Mouse (Mus musculus): ENCODE data around the gene Cyfip1. TPM values are rescaled to one million over a fixed set of nuclear protein-coding genes. Genes with fewer than 3 reads are reported as not detected.

Cyfip1 gene
- total RNA-seq (2014; fragmentation: Nextera tagmentation) (43.8 and 48.2 TPM in 2 replicates), total RNA-seq (2017) (56.7 and 81.1 TPM in 2 replicates)

DNA sequence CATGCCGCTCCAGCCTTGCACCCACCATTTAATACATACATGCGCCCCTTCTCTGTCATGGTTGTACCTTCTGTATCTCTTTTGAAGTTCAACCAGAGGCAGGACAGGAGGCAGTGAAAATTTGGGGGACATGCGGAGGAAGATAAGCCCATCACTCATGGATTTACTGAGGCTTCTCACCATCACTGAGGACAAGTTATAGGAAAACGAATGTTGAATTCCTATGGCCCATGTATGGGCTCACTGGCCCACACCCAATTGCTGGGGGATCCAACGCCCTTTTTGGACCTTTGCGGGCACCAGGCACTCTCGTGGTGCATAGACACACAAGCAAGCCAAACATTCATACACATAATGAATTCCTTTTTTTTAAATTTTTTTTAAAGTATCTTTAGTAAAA, at the start of gene Cyfip1:
Gene Cyfip1, plus strand, starts transcription at position 301 of the 400 bp plus-strand sequence.
- ATAC-seq (replicated peaks; ENCODE audit: poor library complexity, severe bottlenecking), result no peak

GRCm38 (mm10) chr7:55792280-55792679, 49.3 kb upstream of the Cyfip1 start:
- ATAC-seq (replicated peaks; ENCODE audit: poor library complexity, severe bottlenecking), result no peak

- no peak for ATAC-seq (replicated peaks; ENCODE audit: poor library complexity, severe bottlenecking)
Measured at GRCm38 (mm10) chr7:55793236-55793951, 48.2 kb upstream of the Cyfip1 start.

DNA sequence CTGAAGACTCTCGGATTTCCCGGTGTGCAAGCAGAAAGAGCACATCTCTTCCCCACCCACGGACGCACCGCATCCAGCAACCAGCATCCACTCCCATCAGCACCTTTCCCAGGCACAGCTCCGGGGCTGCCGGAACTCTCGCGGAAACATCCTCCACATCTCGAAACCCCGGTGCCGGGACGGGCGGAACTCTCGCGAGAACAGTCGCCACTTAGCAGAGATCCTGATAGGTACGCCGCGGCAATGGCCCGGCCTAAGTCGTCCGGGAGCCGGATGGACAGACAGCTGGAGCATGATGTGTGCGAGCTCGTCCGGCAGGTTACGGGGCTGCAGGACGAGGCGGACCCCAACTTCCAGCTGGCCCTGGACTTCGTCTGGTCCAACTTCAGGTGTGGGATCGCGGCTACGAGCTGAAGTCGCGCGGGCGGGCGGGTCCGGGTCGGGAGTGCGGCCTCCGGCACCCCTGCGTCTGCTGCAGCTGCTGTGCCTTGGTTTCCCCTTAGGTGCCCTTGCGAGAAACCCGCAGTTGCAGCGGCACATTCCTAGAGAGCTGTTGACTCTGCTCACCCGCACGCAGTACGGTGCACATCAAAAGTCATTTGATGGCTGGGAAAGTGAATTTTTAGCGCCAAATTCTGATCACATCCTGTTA, 47.5 kb upstream of the Cyfip1 start, which contains the start of gene Tubgcp5:
Gene Tubgcp5, plus strand, starts transcription at position 203 of the 652 bp plus-strand sequence.
- ATAC-seq (replicated peaks; ENCODE audit: poor library complexity, severe bottlenecking), result peak; percentile 100

- no peak for ATAC-seq (replicated peaks; ENCODE audit: poor library complexity, severe bottlenecking)
Measured at GRCm38 (mm10) chr7:55799981-55800380, 41.6 kb upstream of the Cyfip1 start.

DNA sequence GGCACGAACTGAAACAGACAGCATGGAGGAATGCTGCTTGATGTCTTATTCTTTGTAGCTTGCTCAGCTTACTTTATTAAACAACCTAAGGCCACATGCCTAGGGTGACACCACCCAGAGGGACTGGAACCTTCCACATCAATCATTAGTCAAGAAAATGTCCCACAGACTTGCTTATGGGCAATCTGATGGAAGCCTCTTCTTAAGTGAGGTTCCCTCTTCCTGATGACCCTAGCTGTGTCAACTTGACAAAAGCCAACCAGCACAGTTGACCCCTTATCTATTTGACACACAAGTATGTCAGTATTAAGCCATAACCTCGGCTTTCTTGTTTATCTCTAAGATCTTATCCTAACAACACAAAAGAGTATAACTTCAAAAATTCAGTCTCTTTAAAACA, 31.6 kb upstream of the Cyfip1 start:
- ATAC-seq (replicated peaks; ENCODE audit: poor library complexity, severe bottlenecking), result no peak

DNA sequence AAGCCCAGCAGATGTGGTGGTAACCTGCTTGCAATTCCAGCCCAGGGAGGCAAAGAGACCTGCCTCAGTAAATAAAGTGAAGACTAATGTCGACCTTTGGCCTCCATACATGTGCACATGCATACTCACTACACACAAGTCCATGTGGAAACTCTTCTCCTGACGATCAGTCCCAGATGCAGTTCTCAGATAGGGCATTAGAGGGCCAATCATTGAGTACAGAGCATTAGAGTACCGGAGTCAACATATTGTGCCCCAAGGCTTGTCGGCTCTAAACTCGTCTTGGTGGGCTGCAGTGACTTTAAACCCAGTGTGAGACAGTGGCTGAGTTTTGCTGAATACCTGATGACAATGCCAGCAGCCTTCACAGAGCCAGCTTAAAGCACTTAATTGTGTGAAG, 17.1 kb upstream of the Cyfip1 start:
- no peak for ATAC-seq (replicated peaks; ENCODE audit: poor library complexity, severe bottlenecking)

DNA sequence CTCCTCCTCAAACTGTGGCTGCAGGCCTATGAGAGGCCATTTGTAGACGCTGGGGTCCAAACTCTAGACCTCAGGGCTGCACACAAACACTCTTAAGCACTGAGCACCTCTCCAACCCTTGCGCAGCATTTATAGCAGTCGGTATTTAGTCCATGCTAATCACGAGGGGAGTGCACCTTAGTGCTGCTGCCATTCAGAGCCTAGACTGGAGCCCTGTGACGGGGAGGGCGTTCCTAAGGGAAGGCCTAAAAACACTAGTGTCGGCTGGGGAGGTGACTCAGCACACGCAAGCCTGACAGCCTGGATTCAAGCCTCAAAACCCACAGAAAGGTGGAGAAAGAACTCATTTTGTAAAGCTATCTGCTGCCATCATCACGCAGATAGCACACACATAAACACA, 14.0 kb upstream of the Cyfip1 start:
- ATAC-seq (replicated peaks; ENCODE audit: poor library complexity, severe bottlenecking), result no peak

GRCm38 (mm10) chr7:55836877-55837276, 4.7 kb upstream of the Cyfip1 start:
- no peak for ATAC-seq (replicated peaks; ENCODE audit: poor library complexity, severe bottlenecking)

- peak; percentile 94 for ATAC-seq (replicated peaks; ENCODE audit: poor library complexity, severe bottlenecking)
Measured at GRCm38 (mm10) chr7:55841977-55842503, 495 bp downstream of the Cyfip1 start.

GRCm38 (mm10) chr7:55842504-55843152, 1.1 kb downstream of the Cyfip1 start:
- ATAC-seq (replicated peaks; ENCODE audit: poor library complexity, severe bottlenecking), result 0 out of 2 replicates have a peak, but pooled peaks have one; percentile 13

DNA sequence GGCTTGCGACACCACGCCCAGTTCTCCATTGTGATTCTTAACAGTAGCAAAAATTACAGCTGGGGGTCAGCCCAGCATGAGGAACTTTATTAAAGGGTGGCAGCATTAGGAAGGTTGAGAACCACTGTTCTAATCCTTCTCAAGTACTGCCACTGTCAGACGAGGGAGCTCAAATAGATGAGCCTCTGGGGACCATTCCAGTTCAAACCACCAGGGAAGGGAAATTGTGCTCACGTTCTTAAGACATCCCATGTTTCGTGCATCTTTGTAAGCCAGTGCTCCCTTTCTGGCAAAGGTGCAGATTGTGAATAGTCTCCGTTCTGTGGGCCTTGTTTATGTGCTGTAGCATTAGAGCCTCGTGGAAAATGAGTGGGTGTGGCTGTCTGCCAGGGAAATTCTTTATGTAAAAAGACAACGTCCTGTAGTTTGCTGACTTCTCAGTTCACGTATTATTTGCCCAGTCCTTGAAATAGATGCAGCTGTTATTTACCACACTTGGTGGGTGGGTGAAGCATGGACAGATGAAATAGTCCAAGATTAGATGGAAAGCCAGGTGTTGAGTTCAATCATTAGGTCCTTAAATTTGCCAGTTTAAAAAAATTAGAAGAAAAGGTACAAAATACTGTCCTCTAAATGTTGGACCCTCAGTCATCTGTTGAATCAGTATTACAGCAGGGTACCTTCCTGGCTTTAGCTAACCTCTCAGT, 5.2 kb downstream of the Cyfip1 start:
- ATAC-seq (replicated peaks; ENCODE audit: poor library complexity, severe bottlenecking), result no peak

DNA sequence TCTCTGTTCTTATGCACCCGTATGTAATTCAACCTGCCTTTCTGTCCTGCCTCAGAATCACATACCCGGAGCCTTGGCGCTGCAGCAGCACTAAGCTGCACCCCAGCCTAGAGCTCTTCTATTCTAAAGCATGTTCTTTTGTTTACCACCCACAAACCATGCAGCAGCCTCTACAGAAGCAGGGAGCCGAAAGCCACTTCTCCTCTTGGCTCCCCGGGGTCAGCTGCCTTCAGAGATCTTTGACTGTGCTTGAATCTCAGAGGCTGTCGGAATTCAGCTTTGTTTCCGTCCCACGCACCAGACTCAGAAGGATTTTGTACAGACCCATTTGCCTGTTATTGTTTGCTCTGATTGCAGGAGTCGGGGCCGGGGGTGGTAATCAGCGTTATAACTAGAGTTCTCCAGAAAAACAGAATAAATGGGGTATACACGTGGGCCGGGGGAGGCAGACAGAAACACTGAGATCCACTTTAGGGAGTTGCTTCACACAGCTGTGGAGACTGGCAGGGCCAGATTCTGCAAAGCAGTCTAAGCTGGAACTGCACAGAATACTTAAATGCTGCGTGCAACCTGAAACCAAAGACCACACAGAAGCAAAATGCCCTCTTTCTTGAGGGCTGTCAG, 8.5 kb downstream of the Cyfip1 start:
- no peak for ATAC-seq (replicated peaks; ENCODE audit: poor library complexity, severe bottlenecking)

DNA sequence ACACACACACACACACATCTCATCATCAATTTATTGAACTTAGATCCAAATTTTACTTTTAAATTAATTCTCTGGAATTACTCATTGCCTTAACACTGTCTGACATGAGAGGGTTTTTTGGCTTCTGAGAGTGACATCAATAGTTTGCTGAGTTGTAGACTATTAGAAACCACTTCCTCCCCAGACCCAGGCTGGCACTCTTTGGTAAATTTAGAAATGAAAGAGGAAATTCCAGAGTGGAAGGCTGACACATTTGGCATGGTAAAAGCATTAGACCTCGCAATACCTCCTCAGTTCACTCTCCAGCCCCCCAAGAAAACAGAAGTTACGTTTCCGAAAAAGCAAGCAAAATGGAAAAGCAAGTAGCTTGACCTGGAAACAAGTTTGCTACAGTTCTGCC, 11.2 kb downstream of the Cyfip1 start:
- peak; percentile 82 for ATAC-seq (replicated peaks; ENCODE audit: poor library complexity, severe bottlenecking)

- ATAC-seq (replicated peaks; ENCODE audit: poor library complexity, severe bottlenecking), result peak; percentile 43
Measured at GRCm38 (mm10) chr7:55855597-55855996, 14.1 kb downstream of the Cyfip1 start.

- ATAC-seq (replicated peaks; ENCODE audit: poor library complexity, severe bottlenecking), result no peak
Measured at GRCm38 (mm10) chr7:55856741-55857140, 15.2 kb downstream of the Cyfip1 start.

GRCm38 (mm10) chr7:55857729-55858128, 16.2 kb downstream of the Cyfip1 start:
- peak; percentile 53 for ATAC-seq (replicated peaks; ENCODE audit: poor library complexity, severe bottlenecking)

DNA sequence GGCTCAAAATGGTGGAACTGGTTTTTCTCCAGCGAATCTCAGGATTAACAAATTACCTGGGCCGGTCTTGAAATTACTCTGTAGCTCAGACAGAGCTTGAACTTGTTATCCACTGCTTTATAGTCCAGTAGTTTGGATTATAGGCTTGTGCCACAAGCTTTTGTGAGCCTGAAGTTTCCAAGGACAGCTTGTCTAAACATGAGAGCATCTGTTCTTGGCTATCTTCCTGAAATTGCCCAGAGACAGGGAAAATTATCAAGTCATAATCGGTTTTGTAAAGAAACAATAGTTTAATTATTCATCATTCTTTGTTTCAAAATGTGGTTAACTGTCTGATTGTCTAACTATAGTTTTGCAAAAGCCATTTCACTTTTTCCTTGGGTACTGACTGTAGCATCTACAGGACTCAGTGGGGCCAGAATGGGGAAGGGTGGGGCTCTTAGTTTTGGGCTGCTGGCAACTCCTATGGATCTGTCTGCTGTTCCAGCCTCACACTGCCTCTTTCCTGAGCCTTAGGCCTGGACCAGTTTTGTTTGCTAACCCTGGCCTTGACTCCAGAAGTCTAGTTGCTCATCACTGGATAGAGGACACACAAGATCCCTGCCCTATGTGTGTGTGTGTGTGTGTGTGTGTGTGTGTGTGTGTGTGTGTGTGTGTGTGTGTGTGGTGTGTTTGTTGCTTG, 17.4 kb downstream of the Cyfip1 start:
- no peak for ATAC-seq (replicated peaks; ENCODE audit: poor library complexity, severe bottlenecking)

DNA sequence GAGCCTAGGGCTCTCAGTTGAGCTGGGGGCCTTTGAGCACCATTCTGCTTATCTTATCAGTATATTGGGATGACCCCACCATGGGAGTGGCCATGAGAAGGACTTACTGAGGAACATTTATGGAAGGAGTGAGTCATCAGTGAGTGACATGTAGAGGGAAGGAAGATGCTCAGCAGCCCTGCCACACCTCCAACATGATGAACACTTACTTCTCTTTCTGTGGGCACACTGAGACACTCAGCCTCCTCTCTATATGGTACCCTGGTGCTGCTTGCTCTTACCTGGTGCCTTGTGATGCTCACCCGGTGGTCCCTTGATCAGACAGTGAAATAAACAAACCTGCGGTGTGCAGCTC, 17.9 kb downstream of the Cyfip1 start:
- peak; percentile 36; the same call in 1 of the 2 replicates for ATAC-seq (replicated peaks; ENCODE audit: poor library complexity, severe bottlenecking)

Measured in granulocyte monocyte progenitor cell, adult 5-6 weeks (primary cell).